Mouse (Mus musculus) stomach, postnatal 0 days (tissue): ENCODE results near the gene Sept12.

Source experiments
- CTCF ChIP-seq: IDR thresholded peaks from 2 replicates; pipeline ENCODE4 v1.5.1; 2016; ENCODE audit warnings: antibody characterized with exemption, low read depth, mild to moderate bottlenecking, moderate library complexity
- EP300 ChIP-seq: optimal IDR thresholded peaks from 2 replicates; pipeline ENCODE3; 2016; ENCODE audit warnings: antibody characterized with exemption

DNA sequence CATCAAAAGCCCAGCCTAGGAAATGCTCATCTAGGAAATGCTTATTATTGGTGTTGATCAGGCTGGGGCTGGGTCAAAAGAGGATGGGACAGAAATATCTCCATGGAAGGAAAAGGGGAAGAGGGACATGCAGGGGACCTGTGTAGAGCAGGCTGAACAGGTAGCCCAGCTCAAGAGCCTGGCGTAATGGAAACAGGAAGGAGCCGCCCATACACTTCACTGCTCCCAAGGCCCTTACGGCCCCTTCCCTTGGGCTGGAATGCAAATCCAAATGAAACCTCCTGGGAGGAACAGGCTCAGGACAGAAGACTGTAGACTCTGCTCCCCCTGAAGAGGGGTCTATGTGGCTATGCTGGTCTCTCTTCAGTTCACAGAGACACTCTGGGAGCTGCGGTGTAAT, 16.9 kb upstream of the Sept12 start:
- TF ChIP-seq EP300 (no peak), CTCF (no peak)
